Mouse (Mus musculus) fat pad, adult 2 months (tissue): ENCODE data around the gene Polk.
A peak's percentile ranks its signal among the peaks of the same experiment; 100 is the strongest.

Experiments used
- DNase-seq: peaks from one replicate; pipeline ENCODE4 v3.0.0-alpha.2; 2011; ENCODE audit warnings: low read depth, low spot score; ENCODE audit errors: extremely low read depth

Polk gene

GRCm38 (mm10) chr13:96529542-96529941, 12.8 kb downstream of the Polk start:
- DNase-seq = no peak

GRCm38 (mm10) chr13:96528776-96529175, 13.6 kb downstream of the Polk start:
- DNase-seq = no peak

GRCm38 (mm10) chr13:96527856-96528255, 14.5 kb downstream of the Polk start:
- DNase-seq = no peak

GRCm38 (mm10) chr13:96527022-96527421, 15.4 kb downstream of the Polk start:
- DNase-seq = no peak

GRCm38 (mm10) chr13:96521294-96521693, 21.1 kb downstream of the Polk start:
- DNase-seq = no peak

GRCm38 (mm10) chr13:96517335-96517734, 25.0 kb downstream of the Polk start:
- DNase-seq = no peak

GRCm38 (mm10) chr13:96516249-96516648, 26.1 kb downstream of the Polk start:
- DNase-seq = no peak

- no peak for DNase-seq
These were observed 28.0 kb downstream of the Polk start for GRCm38 (mm10) chr13:96514154-96514942.

- DNase-seq = no peak
These were observed 30.5 kb downstream of the Polk start for GRCm38 (mm10) chr13:96511893-96512292.

- no peak for DNase-seq
These were observed 31.1 kb downstream of the Polk start for GRCm38 (mm10) chr13:96511262-96511661.

GRCm38 (mm10) chr13:96510635-96511034, 31.7 kb downstream of the Polk start:
- DNase-seq = no peak

- DNase-seq = no peak
These were observed 34.8 kb downstream of the Polk start for GRCm38 (mm10) chr13:96507541-96507940.

- no peak for DNase-seq
These were observed 36.1 kb downstream of the Polk start for GRCm38 (mm10) chr13:96506313-96506712.

- DNase-seq = no peak
These were observed 36.7 kb downstream of the Polk start for GRCm38 (mm10) chr13:96505661-96506060.

- DNase-seq = no peak
These were observed 42.5 kb downstream of the Polk start for GRCm38 (mm10) chr13:96499891-96500290.

- no peak for DNase-seq
These were observed 45.7 kb downstream of the Polk start for GRCm38 (mm10) chr13:96496630-96497029.

GRCm38 (mm10) chr13:96490433-96490832, 51.9 kb downstream of the Polk start, which contains the start of gene Gm17622:
Gm17622 (plus strand) TSS chr13:96490733.
- no peak for DNase-seq

GRCm38 (mm10) chr13:96487968-96488367, 54.4 kb downstream of the Polk start:
- DNase-seq = no peak

- peak; percentile 34 for DNase-seq
These were observed 55.1 kb downstream of the Polk start for GRCm38 (mm10) chr13:96487230-96487629.

- DNase-seq = no peak
These were observed 63.4 kb downstream of the Polk start for GRCm38 (mm10) chr13:96478991-96479390.

- DNase-seq = no peak
These were observed 65.2 kb downstream of the Polk start for GRCm38 (mm10) chr13:96477226-96477625.

GRCm38 (mm10) chr13:96470957-96471356, 71.4 kb downstream of the Polk start, which contains the start of gene Ankdd1b:
Ankdd1b (minus strand) TSS chr13:96471198.
- no peak for DNase-seq

- DNase-seq = no peak
These were observed 71.8 kb downstream of the Polk start for GRCm38 (mm10) chr13:96470556-96470955.
